ENCODE assay signal across 8 mouse cellular contexts in the genomic region with DNA sequence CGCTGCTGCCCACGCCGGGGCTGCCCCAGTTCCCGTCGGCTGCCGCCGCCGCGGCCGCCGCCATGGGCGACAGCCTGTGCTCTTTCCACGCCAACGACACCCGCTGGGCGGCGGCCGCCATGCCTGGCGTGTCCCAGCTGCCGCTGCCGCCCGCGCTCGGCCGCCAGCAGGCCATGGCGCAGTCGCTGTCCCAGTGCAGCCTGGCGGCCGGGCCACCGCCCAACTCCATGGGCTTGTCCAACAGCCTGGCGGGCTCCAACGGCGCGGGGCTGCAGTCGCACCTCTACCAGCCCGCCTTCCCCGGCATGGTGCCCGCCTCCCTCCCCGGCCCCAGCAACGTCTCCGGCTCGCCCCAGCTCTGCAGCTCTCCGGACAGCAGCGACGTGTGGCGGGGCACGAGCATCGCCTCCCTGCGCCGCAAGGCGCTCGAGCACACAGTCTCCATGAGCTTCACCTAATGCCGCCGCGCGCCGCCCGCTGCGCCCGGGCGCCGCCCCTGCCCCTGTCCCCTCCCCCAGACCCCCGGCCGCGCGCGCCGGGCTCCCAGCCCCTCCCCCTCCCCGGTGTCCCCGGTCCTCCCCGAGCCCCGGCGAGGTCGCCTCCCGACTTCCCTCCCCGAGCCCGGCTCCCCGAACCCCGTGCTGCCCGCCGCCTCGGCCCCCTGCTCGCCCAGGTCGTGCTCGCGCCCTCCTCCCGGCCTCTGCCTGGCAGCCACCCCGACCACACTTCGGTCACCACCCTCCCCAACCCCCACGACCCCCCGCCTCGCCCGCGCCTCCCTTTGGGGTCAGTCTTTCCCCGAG. TPM values are rescaled to one million over a fixed set of nuclear protein-coding genes. Genes with fewer than 3 reads are reported as not detected.
DNase-seq lines count a peak whose midpoint lies in the region; ATAC-seq lines count a peak whose summit lies in the region.

No protein-coding gene starts in this region.

- peak overlapping the region; percentile 93 for H3K4me2 ChIP-seq in heart, embryonic 16.5 days (ENCODE audit: low read depth, low read length)
- peak overlapping the region; percentile 67 for H3K4me2 ChIP-seq in liver, embryonic 11.5 days

- WGBS in heart, embryonic 16.5 days: under 1% methylated on average over 89 of the region's 95 CpGs
- 1% methylated on average over 72 of the region's 95 CpGs for WGBS in liver, embryonic 11.5 days

- no peaks in the 10 kb centered on the region for H3K36me3 ChIP-seq in heart, embryonic 16.5 days (ENCODE audit: control insufficient read depth, insufficient read depth)
- no peaks in the 10 kb centered on the region for H3K36me3 ChIP-seq in liver, embryonic 11.5 days (ENCODE audit: control insufficient read depth, insufficient read depth, low read length)

- H3K4me3 ChIP-seq in heart, embryonic 16.5 days (ENCODE audit: low read length): peak overlapping the region; percentile 47
- peak overlapping the region; percentile 47 for H3K4me3 ChIP-seq in liver, embryonic 11.5 days (ENCODE audit: low read depth, low read length)

- H3K4me1 ChIP-seq in heart, embryonic 16.5 days (ENCODE audit: control insufficient read depth, insufficient read depth, low read length): peaks cover 17% of the 10 kb centered on the region
- peaks cover 9% of the 10 kb centered on the region; the same call in 1 of the 2 replicates for H3K4me1 ChIP-seq in liver, embryonic 11.5 days (replicated peaks; ENCODE audit: control insufficient read depth, insufficient read depth, low read length)

- no peak for DNase-seq in frontal cortex, postnatal 14 days (ENCODE audit: low spot score in 2 of 2)
- DNase-seq in ES-CJ7 (ENCODE audit: low read depth, low spot score): peak; percentile 74
- DNase-seq in embryo, embryonic 10 days (ENCODE audit: low spot score): peak; percentile 68
- DNase-seq in liver, embryonic 11.5 days (ENCODE audit: low spot score): no peak
- peak; percentile 75 for DNase-seq in retina, postnatal 1 day
- DNase-seq in frontal cortex, postnatal 25 days (ENCODE audit: low spot score in 2 of 2): no peak

- no peak overlapping the region for H3K27ac ChIP-seq in heart, embryonic 16.5 days (ENCODE audit: low read length)
- H3K27ac ChIP-seq in liver, embryonic 11.5 days (ENCODE audit: low read depth, low read length): no peak overlapping the region

- peak; percentile 20; the same call in 1 of the 2 replicates for ATAC-seq in frontal cortex, adult (ENCODE audit: low TSS enrichment)
- ATAC-seq in heart, embryonic 16.5 days (replicated peaks; ENCODE audit: extremely low read depth, insufficient read depth, low FRiP score): peak; percentile 55
- no peak for ATAC-seq in liver, embryonic 11.5 days (replicated peaks; ENCODE audit: low FRiP score)

- no peak overlapping the region for H3K9ac ChIP-seq in heart, embryonic 16.5 days (ENCODE audit: low read length)
- H3K9ac ChIP-seq in liver, embryonic 11.5 days (ENCODE audit: low read depth, low read length): no peak overlapping the region

- H3K9me3 ChIP-seq in heart, embryonic 16.5 days (replicated peaks; ENCODE audit: control insufficient read depth, low read length): no peaks in the 10 kb centered on the region
- H3K9me3 ChIP-seq in liver, embryonic 11.5 days (ENCODE audit: control insufficient read depth, low read length): no peaks in the 10 kb centered on the region

- H3K27me3 ChIP-seq in heart, embryonic 16.5 days (ENCODE audit: control insufficient read depth, insufficient read depth, low read length): peaks cover 77% of the 10 kb centered on the region
- H3K27me3 ChIP-seq in liver, embryonic 11.5 days (replicated peaks; ENCODE audit: control insufficient read depth, insufficient read depth, low read length): peaks cover 81% of the 10 kb centered on the region

RNA-seq across cellular contexts. Expression of a gene that starts 8.0 kb away (rescaled TPM):
- not detected in 2 replicates for polyA plus RNA-seq in heart, embryonic 16.5 days (2015; fragmentation: Nextera tagmentation; extraction: Ambion mirVana)
- polyA plus RNA-seq in liver, embryonic 11.5 days (2014; fragmentation: Nextera tagmentation; extraction: Ambion mirVana): not detected in 2 replicates

Comparison
In these comparisons a context has a peak if more than half of its experiments do, and no peak if none do; other contexts are left out.
1. DNase-seq: peak in ES-CJ7 (single experiment), embryo, embryonic 10 days (single experiment) and retina, postnatal 1 day (single experiment); none in frontal cortex, postnatal 14 days (0 of 2), liver, embryonic 11.5 days (single experiment) and frontal cortex, postnatal 25 days (0 of 2).